Mouse (Mus musculus): ENCODE results near the gene Ldhc.

The Ldhc gene

DNA sequence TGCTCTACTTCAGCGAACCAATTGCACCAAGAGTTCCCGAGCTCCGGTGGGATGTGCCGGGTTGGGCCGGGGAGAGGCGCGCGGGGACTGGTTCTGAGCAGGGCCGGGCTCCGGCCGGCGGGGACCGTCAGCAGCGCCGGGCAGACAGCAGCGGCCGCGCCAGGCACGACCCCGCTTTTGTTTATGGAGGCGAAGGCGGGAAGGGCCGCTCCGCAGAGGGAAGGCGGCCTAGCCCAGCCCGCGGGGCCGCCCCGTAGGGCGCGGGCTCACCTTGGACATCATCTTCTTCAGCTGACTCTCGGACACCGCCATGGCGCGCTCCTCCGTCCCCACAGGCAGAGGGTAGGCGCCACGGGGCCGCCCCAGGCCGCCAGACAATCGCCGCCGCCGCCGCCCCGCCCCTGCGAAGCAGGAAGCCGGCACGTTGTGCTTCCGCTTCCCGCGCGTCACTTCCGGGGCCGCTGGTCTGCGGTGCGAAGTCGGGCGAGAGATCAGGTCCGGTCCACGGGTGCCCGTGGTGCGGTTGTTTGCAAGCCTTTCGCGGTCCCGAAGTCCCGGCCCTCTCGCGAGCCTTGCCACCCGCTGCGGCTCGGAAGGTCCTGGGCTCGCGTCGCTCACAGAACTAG, 58.7 kb downstream of the Ldhc start, which contains the start of gene Tsg101:
TSS of gene Tsg101 (minus strand) at position 419 of the 626 bp plus-strand sequence.
- peak; percentile 89 to 91 for DNase-seq

DNA sequence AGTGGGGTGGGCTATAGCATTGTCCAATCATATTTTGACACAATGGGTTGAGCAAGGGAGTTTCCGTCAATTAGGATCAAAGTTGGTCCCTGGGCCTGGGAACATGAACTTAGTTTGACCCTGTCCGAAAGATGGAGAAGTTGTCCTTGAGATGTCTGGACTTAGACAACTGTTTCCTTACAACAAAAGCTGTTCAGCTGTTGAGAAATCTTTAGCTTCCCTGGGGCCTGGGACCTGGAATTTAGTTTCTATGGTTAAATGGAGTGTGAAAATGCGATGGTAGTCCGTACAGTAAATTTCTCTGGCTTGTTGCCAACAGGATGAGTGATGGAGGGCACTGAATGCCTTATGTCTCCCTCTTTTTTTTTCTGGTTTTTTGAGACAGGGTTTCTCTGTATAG, 61.1 kb downstream of the Ldhc start:
- no peak for DNase-seq
